Mouse (Mus musculus) cerebellum, adult 9-11 months (tissue): ENCODE results near the gene Tceanc2.
"Not testable (repeated sequence)": the region's sequence is repeated elsewhere in the genome, so short reads cannot be mapped to it uniquely, and the experiment has no call there.

Experiments
- DNase-seq: peaks from one replicate; pipeline ENCODE4 v3.0.0; 2022

The Tceanc2 gene

GRCm38 (mm10) chr4:107126389-107126788 is 52.5 kb downstream of the Tceanc2 start:
- DNase-seq: no peak

- no peak for DNase-seq
These were observed 53.8 kb downstream of the Tceanc2 start for GRCm38 (mm10) chr4:107125101-107125500.

GRCm38 (mm10) chr4:107124376-107124775 is 54.5 kb downstream of the Tceanc2 start:
- no peak for DNase-seq

GRCm38 (mm10) chr4:107121165-107121943 is 57.6 kb downstream of the Tceanc2 start:
- no peak for DNase-seq

- no peak for DNase-seq
These were observed 58.2 kb downstream of the Tceanc2 start for GRCm38 (mm10) chr4:107120676-107121075.

- no peak for DNase-seq
These were observed 59.9 kb downstream of the Tceanc2 start for GRCm38 (mm10) chr4:107119056-107119455.

GRCm38 (mm10) chr4:107117741-107118385 is 61.1 kb downstream of the Tceanc2 start:
- no peak for DNase-seq

- no peak for DNase-seq
These were observed 64.6 kb downstream of the Tceanc2 start for GRCm38 (mm10) chr4:107114278-107114677.

- not testable (repeated sequence) for DNase-seq
These were observed 69.7 kb downstream of the Tceanc2 start for GRCm38 (mm10) chr4:107109181-107109580.

GRCm38 (mm10) chr4:107108291-107108731 is 70.6 kb downstream of the Tceanc2 start:
- DNase-seq: no peak

GRCm38 (mm10) chr4:107106777-107107176 is 72.1 kb downstream of the Tceanc2 start:
- no peak for DNase-seq

GRCm38 (mm10) chr4:107102220-107102619 is 76.7 kb downstream of the Tceanc2 start:
- no peak for DNase-seq

GRCm38 (mm10) chr4:107098791-107099525 is 80.0 kb downstream of the Tceanc2 start:
- DNase-seq: no peak

GRCm38 (mm10) chr4:107098375-107098774 is 80.5 kb downstream of the Tceanc2 start:
- DNase-seq: no peak

- no peak for DNase-seq
These were observed 81.0 kb downstream of the Tceanc2 start for GRCm38 (mm10) chr4:107097871-107098270.

GRCm38 (mm10) chr4:107096841-107097373 is 82.0 kb downstream of the Tceanc2 start, which contains the start of gene Cdcp2:
Gene Cdcp2, plus strand, starts transcription at chr4:107096891.
- no peak for DNase-seq

GRCm38 (mm10) chr4:107096043-107096442 is 82.9 kb downstream of the Tceanc2 start:
- DNase-seq: peak; percentile 35

GRCm38 (mm10) chr4:107094484-107095187 is 84.3 kb downstream of the Tceanc2 start:
- no peak for DNase-seq

- no peak for DNase-seq
These were observed 87.2 kb downstream of the Tceanc2 start for GRCm38 (mm10) chr4:107091696-107092095.

GRCm38 (mm10) chr4:107084858-107085257 is 94.1 kb downstream of the Tceanc2 start:
- peak; percentile 28 for DNase-seq

GRCm38 (mm10) chr4:107084343-107084742 is 94.6 kb downstream of the Tceanc2 start:
- no peak for DNase-seq
